Mouse (Mus musculus): ENCODE data around the gene Stk25.
"Not testable (repeated sequence)": the region's sequence is repeated elsewhere in the genome, so short reads cannot be mapped to it uniquely, and the experiment has no call there.

Gene Stk25

DNA sequence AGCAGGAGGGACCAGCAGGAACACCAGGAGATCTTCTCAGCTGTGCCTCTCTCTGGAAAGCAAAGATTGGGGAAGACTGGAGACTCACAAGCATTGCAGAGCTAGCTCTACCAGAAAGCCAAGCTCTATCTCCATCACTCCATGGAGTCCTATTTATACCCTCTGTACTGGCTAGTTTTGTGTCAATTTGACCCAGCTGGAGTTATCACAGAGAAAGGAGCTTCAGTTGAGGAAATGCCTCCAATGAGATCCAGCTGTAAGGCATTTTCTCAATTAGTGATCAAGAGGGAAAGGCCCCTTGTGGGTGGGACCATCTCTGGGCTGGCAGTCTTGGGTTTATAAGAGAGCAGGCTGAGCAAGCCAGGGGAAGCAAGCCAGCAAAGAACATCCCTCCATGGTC is at the start of gene Stk25:
TSS of gene Stk25 (minus strand) at position 101 of the 400 bp plus-strand sequence.
- DNase-seq (ENCODE audit: low spot score in 2 of 2) = not testable (repeated sequence)

DNA sequence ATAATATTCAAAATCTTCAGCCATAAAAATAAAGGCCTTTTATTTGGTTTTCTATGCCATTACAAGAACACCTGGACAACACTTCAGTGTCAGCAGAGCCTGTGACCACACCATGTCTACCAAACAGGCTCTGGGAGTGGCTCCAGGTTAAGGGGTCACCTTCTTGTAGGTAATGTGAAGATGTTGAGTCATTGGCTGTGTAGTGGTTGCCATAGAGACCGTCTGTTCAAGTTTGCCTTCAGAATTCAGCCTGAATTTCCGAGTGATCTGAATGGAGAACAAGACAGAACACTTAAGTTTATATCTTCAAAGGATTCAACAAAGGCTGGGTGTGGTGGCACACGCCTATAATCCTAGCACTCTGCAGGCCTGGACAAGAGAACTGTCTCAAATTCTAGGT is 46.9 kb upstream of the Stk25 start:
- DNase-seq (ENCODE audit: low spot score in 2 of 2) = no peak

DNA sequence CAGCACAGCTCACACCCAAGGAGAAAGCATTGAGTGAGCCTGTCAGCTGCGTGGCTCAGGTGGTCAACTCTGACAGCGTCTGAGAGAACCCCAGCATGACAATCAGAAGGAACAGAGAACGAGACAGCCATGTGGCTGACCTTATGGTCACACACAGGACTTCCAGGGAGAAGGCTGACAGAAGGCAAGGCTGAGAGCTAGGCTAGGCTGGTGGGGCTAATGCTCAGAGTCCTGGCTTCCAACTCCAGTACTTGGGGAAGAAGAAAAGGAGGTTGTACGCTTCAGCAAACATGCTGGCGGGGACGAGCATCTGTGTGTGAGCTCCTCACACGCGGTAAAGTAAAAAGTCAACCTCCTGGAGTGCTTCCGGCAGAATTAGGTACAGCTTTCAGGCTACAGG is 45.9 kb upstream of the Stk25 start:
- DNase-seq (ENCODE audit: low spot score in 2 of 2) = no peak

DNA sequence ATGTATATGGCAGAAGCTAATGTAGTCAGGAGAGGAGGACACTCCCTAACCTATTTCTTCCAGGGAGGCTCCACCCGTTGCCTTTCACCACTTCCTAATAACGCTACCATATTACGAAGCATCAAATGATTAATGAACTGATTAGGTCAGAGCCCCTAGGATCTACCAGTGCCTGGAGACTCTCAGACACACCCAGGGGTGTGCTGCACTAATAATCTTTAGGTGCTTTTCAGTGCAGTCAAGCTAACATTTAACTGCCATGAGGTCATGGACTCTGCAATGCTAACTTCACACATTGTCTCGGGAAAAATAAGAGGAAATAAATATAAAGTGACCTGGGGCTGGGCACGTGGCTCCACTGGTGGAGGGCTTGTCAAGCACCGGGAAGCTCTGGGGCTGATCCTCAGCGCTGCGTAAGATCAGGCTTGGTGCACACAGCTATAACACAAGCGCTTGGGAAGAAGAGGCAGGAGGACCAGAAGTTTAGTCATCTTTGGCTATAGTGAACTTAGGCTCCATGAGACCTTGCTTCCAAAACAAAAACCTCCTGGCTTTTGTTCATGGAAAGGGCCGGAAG is 45.1 kb upstream of the Stk25 start:
- no peak for DNase-seq (ENCODE audit: low spot score in 2 of 2)

DNA sequence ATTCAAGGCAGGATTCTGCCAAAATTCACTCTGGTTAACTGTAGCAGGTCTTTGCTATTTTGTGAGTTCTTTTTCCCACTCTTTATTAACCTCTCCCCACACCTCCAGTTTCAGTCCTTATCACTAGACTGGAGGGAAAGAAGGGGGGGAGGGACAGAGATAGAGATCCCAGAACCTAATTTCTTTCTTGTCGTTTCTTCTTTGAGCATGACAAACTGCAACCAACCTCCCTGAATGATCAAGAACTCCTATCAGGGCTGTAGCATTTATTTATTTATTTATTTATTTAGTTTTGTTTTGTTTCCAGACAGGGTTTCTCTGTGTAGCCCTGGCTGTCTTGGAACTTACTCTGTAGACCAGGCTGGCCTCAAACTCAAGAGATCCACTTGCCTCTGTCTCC is 43.6 kb upstream of the Stk25 start:
- DNase-seq (ENCODE audit: low spot score in 2 of 2) = no peak

DNA sequence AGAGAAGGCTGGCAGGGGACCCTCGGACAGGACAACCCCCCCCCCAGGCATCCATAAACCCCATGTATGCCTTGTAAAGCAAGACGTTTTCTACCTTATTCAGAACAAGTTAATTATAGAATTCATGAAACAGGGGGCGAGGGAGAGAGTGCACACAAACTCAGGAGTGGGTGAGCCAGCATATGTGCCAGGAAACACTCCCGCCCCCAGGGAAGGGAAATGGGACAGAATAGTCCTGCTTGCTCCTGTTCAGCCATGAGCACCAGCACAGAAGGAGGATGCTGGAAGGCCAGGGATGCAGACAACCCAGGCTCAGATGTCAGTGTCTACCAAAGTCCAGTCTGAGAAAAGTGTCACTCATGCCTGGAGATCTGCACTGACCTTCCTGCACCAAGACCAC is 40.7 kb upstream of the Stk25 start:
- DNase-seq (ENCODE audit: low spot score in 2 of 2) = no peak

DNA sequence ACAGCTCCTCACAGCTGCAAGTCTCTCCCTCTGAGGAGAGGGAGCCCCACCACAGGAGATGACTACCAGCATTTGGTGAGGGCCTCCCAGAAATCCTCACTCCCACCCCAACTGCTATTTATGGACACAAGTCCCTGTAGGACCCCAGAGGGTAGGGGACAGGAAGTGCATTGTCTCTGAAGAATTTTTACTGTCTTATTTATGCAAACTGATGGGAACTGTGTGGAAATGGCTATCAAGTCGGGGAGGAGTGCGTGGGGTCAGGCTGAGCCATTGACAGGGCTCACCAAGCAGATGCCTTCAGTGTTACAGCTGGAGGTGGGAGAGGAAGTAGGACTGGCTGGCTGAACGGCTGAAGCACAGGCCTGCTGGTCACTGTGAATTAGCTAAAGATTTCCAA is 38.9 kb upstream of the Stk25 start:
- no peak for DNase-seq (ENCODE audit: low spot score in 2 of 2)

DNA sequence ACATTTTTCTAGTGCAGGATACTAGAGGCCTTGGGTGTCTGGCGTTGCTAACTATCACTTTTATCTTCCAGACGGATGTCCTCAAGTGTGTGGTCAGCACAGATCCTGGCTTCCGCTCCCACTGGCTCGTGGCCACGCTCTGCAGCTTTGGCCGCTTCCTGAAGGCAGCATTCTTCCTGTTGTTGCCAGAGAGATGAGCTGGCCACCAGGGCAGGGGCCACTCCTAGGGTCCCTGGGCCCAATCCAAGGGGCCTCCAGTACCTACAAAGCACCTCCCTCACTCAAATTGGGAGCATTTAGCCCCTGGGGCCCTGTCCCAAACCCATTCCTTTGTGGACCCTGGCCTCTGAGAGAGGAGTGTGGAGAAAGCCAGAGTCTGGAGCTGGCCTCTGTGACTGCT is 36.5 kb upstream of the Stk25 start:
- DNase-seq (ENCODE audit: low spot score in 2 of 2) = no peak

DNA sequence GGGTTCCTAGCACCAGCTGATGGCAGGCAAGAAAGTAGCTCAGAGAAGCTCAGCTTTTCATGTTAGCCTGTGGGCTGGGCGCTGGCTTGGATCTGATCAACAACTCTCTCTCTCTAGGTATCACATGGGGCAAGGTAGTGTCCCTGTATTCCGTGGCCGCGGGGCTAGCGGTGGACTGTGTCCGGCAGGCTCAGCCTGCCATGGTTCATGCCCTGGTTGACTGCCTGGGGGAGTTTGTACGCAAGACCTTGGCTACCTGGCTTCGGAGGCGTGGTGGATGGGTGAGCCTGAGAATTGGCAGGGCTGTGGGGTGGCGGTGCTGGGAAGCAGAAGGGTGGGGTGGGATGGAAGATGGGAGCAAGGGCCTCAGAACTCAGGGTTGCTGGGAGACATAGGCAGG is 35.5 kb upstream of the Stk25 start:
- no peak for DNase-seq (ENCODE audit: low spot score in 2 of 2)

DNA sequence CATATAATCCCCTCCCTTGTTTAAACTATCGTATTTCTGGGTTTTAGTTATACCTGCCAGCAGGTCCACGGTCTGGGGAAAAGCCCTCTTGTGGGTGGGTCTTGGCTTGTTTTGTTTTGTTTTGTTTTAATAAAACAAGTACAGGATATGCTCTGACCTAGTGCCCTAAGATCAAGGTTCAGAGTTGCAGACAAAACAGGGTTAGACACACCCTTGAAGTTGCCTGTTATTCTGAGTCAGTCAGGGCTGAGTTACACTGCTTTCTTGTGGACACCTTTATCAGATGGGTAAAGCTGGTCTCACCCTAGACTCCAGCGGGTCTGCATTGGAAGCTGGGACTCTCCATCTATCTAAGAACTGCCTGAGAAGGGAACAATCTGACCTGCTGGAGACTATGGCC is 35.0 kb upstream of the Stk25 start:
- no peak for DNase-seq (ENCODE audit: low spot score in 2 of 2)

DNA sequence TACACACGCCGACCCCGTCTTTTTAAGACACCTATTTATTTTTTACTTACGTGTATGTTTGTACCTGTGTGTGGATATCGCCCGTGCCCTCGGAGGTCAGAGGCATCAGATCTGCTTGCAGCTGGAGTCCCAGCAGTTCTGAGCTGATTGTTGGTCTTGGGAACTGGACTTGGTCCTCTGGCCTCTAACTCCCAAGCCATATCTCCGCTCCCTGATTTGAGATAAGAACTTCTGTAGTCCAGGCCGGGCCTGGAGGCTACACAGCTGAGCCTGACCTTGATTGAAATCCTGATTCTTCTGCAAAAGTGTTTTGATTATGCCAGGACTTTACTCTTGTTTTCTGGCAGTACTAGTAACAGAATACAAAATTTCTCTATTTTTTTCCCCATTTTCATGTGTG is 34.3 kb upstream of the Stk25 start:
- no peak for DNase-seq (ENCODE audit: low spot score in 2 of 2)

DNA sequence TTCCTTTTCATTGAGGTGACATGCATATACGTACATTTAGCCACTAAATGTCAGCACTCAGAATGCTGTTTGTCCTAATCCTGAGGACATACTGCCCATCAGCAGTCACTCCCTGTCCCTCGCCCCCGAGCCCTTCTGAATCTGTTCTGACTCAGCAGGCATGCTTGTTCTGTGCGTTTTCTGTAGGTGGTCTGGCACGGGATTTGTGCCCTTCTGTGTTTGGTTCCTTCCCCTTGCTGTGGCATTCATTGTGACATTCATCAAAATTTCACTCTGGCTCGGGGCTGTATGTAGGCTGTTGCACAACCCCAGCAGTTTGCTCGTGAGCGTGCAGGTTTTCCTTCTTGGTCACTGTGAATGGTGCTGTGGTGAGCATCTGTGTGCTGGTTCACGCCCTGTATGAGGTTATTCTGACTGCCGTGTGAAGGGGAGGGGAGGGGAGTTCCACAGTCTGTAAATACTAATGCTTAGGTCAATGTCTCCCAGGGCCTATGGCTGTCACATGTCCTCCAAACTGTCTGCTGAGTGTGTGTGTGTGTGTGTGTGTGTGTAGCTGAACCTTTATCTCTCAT is 33.4 kb upstream of the Stk25 start:
- no peak for DNase-seq (ENCODE audit: low spot score in 2 of 2)

DNA sequence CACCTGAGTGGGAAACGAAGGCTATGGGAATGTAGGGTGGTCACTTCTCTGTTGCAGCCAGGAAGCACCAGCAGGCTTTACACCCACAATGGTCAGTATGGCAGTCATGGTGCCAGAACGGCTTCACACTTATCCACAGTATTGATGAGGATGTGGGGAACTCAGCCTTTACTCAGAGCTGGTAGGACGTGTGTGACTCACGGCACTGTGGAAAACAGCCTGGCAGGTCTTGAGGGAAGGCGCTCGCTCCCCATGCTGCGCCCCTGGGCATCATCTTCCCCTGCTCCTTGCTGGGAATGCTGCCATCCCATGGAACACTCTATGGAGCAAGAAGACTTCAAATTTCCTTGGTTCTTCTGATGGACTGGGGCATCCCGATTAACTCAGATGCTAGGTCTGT is 32.6 kb upstream of the Stk25 start:
- no peak for DNase-seq (ENCODE audit: low spot score in 2 of 2)

DNA sequence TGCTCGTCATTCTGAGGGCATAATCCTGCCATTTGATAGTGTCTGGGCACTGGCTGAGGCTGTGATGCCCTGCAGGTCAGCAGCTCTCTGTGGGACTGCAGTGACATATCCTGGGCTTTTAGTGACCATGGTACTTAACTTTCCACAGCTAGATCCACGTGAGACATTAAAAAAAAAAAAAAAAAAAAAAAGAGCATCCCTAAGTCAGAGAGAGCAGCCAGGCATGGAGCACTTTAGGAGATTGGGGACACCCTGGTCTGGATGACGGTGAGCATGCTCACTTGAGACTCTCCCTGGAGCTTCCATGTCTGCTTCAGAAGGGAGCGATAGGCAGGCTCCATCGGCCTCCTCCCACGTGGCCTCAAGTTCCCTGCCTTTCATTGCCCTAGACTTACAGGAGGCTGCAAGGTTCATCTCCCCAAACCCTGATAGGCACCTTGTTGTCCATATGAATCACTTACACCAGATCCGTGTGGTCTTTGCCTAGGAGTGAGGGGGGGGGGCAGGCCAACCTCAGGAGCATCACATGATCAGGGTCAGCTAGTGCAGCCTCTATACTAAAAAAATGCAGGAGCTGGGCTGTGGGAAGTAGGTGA is 31.5 kb upstream of the Stk25 start:
- DNase-seq (ENCODE audit: low spot score in 2 of 2) = no peak

DNA sequence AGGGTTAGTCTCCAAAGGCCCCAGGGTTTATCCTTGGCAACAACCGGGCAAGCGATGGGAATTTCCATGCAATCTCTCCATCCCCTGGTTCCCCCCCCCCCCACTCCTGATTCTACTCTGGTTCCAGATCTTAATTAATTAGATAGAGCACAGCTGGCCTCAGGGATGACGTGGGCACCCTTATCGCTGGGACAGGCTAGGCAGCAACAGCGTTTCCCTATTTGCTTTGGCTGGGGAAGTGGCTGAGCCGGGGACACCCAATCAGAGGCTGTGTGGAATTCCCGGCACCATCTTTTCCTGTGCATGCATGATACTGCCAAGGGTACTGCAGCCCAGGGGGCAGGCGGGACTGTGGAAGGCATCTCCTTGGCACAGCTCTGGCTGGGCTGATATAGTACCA is 29.7 kb upstream of the Stk25 start:
- no peak for DNase-seq (ENCODE audit: low spot score in 2 of 2)

DNA sequence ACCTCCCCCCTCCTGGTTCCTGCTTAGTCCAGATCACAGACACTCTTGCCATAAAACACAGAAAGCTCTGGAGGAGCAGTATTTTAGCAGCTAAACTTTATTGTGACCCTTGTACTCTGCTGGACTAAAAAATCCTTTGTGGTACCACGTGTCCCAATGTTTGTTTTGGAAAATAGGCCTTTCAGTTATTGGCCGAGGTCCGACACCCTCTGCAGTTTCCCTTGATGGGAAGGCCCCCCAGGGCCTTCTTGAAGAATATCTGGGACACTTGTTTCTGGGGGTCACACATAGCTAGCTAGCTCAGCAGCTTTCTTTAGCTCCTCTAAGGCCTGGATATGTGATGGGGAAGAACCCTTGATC is 28.5 kb upstream of the Stk25 start:
- no peak for DNase-seq (ENCODE audit: low spot score in 2 of 2)

DNA sequence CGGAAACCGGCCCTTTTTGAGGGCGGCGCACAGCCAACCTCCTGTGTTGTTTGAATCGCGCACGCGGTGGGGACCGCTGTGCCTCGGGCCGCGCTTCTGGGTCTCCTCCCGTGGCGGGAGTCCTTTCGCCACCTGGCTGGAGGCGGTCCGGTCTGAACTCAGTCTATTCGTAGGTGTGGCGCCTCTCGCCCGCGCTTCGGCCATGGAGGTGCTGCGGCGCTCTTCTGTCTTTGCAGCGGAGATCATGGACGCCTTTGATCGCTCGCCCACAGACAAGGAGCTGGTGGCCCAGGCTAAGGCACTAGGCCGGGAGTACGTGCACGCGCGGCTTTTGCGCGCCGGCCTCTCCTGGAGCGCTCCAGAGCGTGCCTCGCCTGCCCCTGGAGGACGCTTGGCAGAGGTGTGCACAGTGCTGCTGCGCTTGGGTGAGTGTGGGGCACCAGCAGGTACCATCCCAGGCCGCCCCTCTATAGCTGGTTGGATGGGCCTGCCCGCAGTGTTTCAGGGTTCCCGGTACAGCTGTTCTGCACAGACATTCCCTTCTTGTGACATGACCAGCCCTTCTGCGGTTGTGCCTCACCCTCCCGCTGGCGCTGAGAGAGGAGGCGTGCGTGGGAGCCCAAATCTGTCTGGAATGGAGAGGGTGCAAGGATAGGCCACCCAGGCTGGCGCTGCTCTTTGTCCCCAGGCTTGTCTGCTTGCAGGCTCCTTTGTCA is 27.9 kb upstream of the Stk25 start:
- peak; percentile 36 to 70 for DNase-seq (ENCODE audit: low spot score in 2 of 2)

DNA sequence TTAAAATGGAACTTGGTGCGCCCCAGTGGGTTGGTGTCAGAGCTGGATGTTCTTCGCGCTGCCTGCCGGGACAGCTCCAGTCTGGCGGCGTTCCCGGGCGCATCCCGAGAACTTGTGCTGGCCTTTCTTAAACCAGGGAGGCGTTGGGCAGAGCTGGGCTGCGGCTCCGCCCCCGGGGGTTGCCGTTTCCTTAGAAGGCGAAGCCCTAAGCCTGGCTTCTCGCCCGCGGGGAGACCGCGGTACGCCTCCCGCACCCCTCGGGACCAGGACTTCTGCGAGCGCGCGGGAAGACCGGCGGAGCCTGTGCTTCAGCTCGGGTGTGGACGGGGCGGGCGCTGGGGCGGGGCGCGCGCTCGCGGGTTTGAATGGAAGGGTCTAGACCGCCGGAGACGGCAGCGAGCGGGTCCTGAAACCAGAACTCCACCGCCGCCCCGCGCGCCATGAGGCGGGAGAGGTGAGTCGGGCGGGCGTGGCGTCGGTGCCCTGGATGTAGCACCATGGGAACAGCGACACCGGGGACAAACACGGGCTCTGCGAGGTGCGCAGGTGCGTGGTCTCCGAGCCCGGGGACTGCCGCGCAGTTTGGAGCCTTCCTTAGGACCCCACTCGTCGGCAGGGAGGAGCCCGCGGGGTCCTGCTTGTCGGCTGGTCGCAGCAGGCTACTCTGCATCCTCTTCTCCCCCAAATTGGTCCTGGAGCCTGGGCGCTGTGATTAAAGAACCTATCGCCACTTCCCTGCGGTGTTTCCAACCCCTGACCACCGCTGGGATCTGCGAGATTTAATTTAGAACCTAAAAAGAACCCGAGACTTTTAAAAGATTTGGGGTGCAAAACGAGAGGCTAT is 27.2 kb upstream of the Stk25 start, which contains the start of gene Bok:
TSS of gene Bok (plus strand) at position 260 of the 844 bp plus-strand sequence.
- peak; percentile 64 to 87 for DNase-seq (ENCODE audit: low spot score in 2 of 2)

DNA sequence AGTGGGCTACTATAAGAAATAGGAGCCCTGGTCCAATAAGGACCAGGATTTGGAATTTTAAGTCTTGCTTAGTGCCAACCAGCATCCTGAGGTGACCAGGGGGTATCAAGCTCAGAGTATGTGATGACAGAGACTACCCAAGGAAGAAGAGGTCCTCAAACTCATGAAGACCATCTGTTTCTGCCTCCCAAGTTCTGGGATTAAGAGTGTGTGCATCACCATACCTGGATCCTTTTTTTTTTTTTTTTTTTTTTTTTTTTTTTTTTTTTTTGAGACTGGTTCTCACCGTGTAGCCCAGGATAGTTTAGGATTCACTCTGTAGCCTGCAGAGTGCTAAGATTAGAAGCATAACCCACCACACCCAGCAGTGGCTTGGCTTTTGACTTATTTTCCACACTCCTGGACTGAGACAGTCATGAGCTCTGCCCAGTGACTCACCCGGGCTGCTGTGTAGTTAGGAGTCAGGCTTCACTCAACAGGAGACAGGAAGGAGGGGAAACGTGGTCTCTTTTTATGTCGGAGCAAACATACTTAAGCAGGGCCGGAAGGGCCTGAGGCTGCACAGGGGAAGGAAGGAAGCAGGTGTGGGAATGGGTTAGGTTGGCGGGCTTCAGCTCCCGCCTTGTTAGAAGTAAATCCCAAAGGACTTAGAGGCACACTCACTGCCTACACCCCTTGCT is 21.6 kb upstream of the Stk25 start:
- DNase-seq (ENCODE audit: low spot score in 2 of 2) = no peak

DNA sequence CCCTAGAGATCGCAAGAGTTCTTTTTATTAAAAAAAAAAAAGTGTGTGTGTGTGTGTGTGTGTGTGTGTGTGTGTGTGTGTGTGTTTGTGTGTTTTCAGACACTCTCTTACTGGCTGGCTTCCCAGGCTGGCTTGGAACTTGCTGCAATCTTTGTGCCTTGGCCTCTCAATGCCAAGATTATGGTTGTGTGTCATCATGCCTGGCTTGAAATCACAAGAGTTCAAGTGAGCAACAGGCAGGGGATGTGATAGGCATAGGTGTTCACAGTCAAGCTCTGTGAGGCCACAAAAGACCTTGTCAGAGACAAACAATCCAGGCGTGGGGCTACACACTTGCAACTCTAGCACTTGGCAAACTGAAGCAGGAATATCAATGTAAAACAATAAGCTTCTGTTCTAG is 19.9 kb upstream of the Stk25 start:
- DNase-seq (ENCODE audit: low spot score in 2 of 2) = no peak

DNA sequence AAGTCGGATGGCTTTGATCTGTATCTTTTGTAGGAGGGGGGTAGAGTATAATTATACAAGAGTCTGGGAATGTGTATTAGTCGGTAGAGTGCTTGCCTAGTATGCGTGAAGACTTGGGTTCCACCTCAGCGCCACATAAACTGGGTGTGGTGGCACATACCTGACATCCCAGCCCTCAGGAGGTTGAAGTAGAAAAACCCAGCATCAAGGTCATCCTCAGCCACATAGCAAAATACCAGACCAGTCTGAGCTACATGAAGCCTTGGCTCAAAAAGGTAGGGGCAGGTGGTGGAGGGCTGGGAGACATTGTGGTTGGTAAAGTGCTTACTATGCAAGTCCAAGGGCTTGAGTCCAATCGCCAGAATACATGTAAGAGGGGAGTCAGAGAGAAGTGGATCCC is 14.2 kb upstream of the Stk25 start:
- no peak for DNase-seq (ENCODE audit: low spot score in 2 of 2)

DNA sequence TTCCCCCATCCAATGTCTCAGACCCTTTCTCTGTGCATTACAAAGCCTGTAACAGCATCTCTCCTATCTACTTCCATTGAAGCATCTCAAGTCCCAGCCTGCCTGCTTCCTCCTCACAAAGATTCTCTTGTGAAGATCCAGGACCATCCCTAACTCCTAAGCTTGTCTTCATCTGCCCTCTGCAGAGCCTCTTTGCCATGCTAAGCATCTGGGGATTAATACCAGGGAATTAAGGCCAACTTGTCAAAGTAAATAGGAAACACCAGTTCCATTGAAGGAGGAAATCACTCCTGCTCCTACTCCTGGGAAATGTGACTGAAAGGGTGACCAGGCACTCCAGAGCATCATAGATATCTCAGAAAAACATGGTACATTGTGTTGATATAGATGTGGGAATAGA is 11.5 kb upstream of the Stk25 start:
- DNase-seq (ENCODE audit: low spot score in 2 of 2) = no peak
